In the genomic region with DNA sequence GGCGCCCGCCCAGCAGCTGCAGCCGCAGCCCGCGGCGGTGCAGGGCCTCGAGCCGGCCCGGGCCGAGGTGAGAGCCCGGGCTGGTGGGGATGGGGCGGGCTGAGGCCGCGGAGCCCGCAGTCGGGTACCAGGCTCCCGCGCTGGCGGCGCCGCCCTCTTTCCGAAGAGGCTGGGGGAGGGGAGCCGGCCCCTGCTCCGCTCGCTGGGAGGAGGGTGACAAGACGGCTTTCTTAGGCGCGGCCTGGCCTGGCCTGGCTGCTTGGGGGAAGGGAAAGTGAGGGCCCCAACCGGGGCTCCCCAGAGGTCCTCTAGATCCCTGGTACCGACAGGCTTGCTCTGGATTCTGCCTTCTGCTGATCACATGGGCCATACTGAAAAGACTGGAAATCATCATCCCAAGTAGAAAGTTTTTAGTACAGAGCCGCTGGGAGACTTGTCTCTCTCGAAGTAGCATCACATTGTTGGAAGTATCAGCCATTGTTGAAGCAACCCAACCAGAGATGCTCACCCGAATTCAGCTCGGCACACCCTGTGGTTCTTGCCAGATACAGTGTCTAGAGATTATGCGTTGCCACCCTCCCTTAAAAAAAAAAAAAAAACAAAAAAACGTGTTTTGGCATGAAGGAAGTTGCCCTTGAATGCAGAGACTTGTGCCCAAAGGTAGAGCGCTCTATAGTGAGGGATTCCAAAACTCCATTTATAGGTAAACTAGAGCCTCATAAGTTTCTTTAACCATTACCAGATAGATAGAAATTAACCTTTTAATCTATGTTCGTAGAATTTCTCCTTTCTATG, we compare ENCODE assay signal across 8 mouse cellular contexts. TPM values are rescaled to one million over a fixed set of nuclear protein-coding genes. Genes with fewer than 3 reads are reported as not detected.
DNase-seq lines count a peak whose midpoint lies in the region; ATAC-seq and TF ChIP-seq lines count a peak whose summit lies in the region.

No protein-coding gene starts in this region.

- H3K9ac ChIP-seq in heart, embryonic 11.5 days (ENCODE audit: low read depth, low read length): peak overlapping the region; percentile 96
- peak overlapping the region; percentile 90 for H3K9ac ChIP-seq in kidney, embryonic 14.5 days (ENCODE audit: low read depth, low read length)
- peak overlapping the region; percentile 95 for H3K9ac ChIP-seq in liver, embryonic 13.5 days
- peak overlapping the region; percentile 89 for H3K9ac ChIP-seq in stomach, embryonic 15.5 days

- no peaks in the 10 kb centered on the region for H3K27me3 ChIP-seq in heart, embryonic 11.5 days (ENCODE audit: control insufficient read depth, insufficient read depth, low read length)
- H3K27me3 ChIP-seq in kidney, embryonic 14.5 days (ENCODE audit: control insufficient read depth, insufficient read depth, low read length): no peaks in the 10 kb centered on the region
- H3K27me3 ChIP-seq in liver, embryonic 13.5 days: peaks cover 5% of the 10 kb centered on the region; the same call in 1 of the 2 replicates
- H3K27me3 ChIP-seq in stomach, embryonic 15.5 days (replicated peaks): no peaks in the 10 kb centered on the region

- no peaks in the 10 kb centered on the region for H3K9me3 ChIP-seq in heart, embryonic 11.5 days (replicated peaks; ENCODE audit: control insufficient read depth, low read length)
- no peaks in the 10 kb centered on the region for H3K9me3 ChIP-seq in kidney, embryonic 14.5 days (ENCODE audit: control insufficient read depth, low read length)
- no peaks in the 10 kb centered on the region for H3K9me3 ChIP-seq in liver, embryonic 13.5 days (replicated peaks)
- H3K9me3 ChIP-seq in stomach, embryonic 15.5 days: no peaks in the 10 kb centered on the region

- peaks cover 39% of the 10 kb centered on the region for H3K4me1 ChIP-seq in bone marrow macrophage, adult 2 months (ENCODE audit: control insufficient read depth, insufficient read depth, low read length)
- H3K4me1 ChIP-seq in embryonic fibroblast, embryonic 13.5 days (ENCODE audit: control insufficient read depth, insufficient read depth, low read length): peaks cover 4% of the 10 kb centered on the region
- H3K4me1 ChIP-seq in heart, embryonic 11.5 days (ENCODE audit: control insufficient read depth, insufficient read depth, low read length): peaks cover 35% of the 10 kb centered on the region
- peaks cover 20% of the 10 kb centered on the region for H3K4me1 ChIP-seq in kidney, embryonic 14.5 days (ENCODE audit: control insufficient read depth, insufficient read depth, low read length)
- peaks cover 49% of the 10 kb centered on the region for H3K4me1 ChIP-seq in liver, embryonic 13.5 days (replicated peaks)
- peaks cover 12% of the 10 kb centered on the region for H3K4me1 ChIP-seq in stomach, embryonic 15.5 days

- H3K4me3 ChIP-seq in bone marrow macrophage, adult 2 months (ENCODE audit: insufficient read depth, low read length): peak overlapping the region; percentile 88
- peak overlapping the region; percentile 96 for H3K4me3 ChIP-seq in embryonic fibroblast, embryonic 13.5 days (ENCODE audit: insufficient read depth, low read length)
- peak overlapping the region; percentile 92 for H3K4me3 ChIP-seq in heart, embryonic 11.5 days (ENCODE audit: low read depth, low read length)
- H3K4me3 ChIP-seq in kidney, embryonic 14.5 days (ENCODE audit: low read length): peak overlapping the region; percentile 56
- peak overlapping the region; percentile 95 for H3K4me3 ChIP-seq in liver, embryonic 13.5 days (replicated peaks)
- H3K4me3 ChIP-seq in stomach, embryonic 15.5 days (replicated peaks): peak overlapping the region; percentile 96

- H3K36me3 ChIP-seq in heart, embryonic 11.5 days (ENCODE audit: control insufficient read depth, insufficient read depth, low read length): no peaks in the 10 kb centered on the region
- H3K36me3 ChIP-seq in kidney, embryonic 14.5 days (ENCODE audit: control insufficient read depth, insufficient read depth, low read length): peaks cover 5% of the 10 kb centered on the region; the same call in 1 of the 2 replicates
- H3K36me3 ChIP-seq in liver, embryonic 13.5 days: no peaks in the 10 kb centered on the region
- no peaks in the 10 kb centered on the region for H3K36me3 ChIP-seq in stomach, embryonic 15.5 days

- ATAC-seq in heart, embryonic 11.5 days (replicated peaks; ENCODE audit: insufficient number of reproducible peaks, low FRiP score, low TSS enrichment): peak; percentile 88
- ATAC-seq in kidney, embryonic 14.5 days (ENCODE audit: low FRiP score, low TSS enrichment): peak; percentile 90
- ATAC-seq in liver, embryonic 13.5 days (ENCODE audit: low read depth): peak; percentile 85
- peak; percentile 85 for ATAC-seq in stomach, embryonic 15.5 days (ENCODE audit: insufficient read depth, low FRiP score, low read depth)

- DNase-seq in CD4-positive helper T cell, adult 2 months (ENCODE audit: low read depth, low spot score): peak; percentile 78
- peak; percentile 78 for DNase-seq in liver, embryonic 13.5 days
- DNase-seq in natural killer cell, adult 2 months (ENCODE audit: low spot score in 2 of 2): peak; percentile 20 to 43

- peak overlapping the region; percentile 34 for H3K27ac ChIP-seq in bone marrow macrophage, adult 2 months (ENCODE audit: insufficient read depth, low read depth, low read length)
- H3K27ac ChIP-seq in embryonic fibroblast, embryonic 13.5 days (ENCODE audit: insufficient read depth, low read length): peak overlapping the region; percentile 76
- peak overlapping the region; percentile 96 for H3K27ac ChIP-seq in heart, embryonic 11.5 days (ENCODE audit: low read depth, low read length)
- H3K27ac ChIP-seq in kidney, embryonic 14.5 days (ENCODE audit: low read depth, low read length): peak overlapping the region; percentile 90
- H3K27ac ChIP-seq in liver, embryonic 13.5 days: peak overlapping the region; percentile 94
- H3K27ac ChIP-seq in stomach, embryonic 15.5 days: peak overlapping the region; percentile 97

- TF ChIP-seq CTCF in bone marrow macrophage, adult 2 months (IDR thresholded peaks at IDR 0.05; ENCODE audit: low read depth, low read length): no peak
- TF ChIP-seq CTCF in embryonic fibroblast, embryonic 13.5 days (IDR thresholded peaks at IDR 0.05; ENCODE audit: borderline replicate concordance, insufficient read depth, low read length): no peak

- no peak for TF ChIP-seq POLR2A in bone marrow macrophage, adult 2 months (IDR thresholded peaks at IDR 0.05; ENCODE audit: borderline replicate concordance, low read depth, low read length)
- no peak for TF ChIP-seq POLR2A in embryonic fibroblast, embryonic 13.5 days (IDR thresholded peaks at IDR 0.05; ENCODE audit: low read depth, low read length)

- 5% methylated on average over 29 of the region's 38 CpGs for WGBS in heart, embryonic 11.5 days (ENCODE audit: insufficient replicate concordance)
- 4% methylated on average over 38 of the region's 38 CpGs for WGBS in kidney, embryonic 14.5 days
- 4% methylated on average over 38 of the region's 38 CpGs for WGBS in liver, embryonic 13.5 days (ENCODE audit: insufficient replicate concordance)
- 5% methylated on average over 37 of the region's 38 CpGs for WGBS in stomach, embryonic 15.5 days

- H3K4me2 ChIP-seq in heart, embryonic 11.5 days: peak overlapping the region; percentile 66
- H3K4me2 ChIP-seq in kidney, embryonic 14.5 days (replicated peaks; ENCODE audit: low read depth, low read length): peak overlapping the region; percentile 69
- H3K4me2 ChIP-seq in liver, embryonic 13.5 days: peak overlapping the region; percentile 95
- peak overlapping the region; percentile 83 for H3K4me2 ChIP-seq in stomach, embryonic 15.5 days

RNA-seq across cellular contexts. Expression of a gene that starts 0.8 kb away (rescaled TPM):
- polyA plus RNA-seq in bone marrow macrophage, adult 2 months (2012; ENCODE audit: insufficient read depth, insufficient read length, missing spikeins): 56.9 and 60.9 TPM in 2 replicates
- polyA plus RNA-seq in embryonic fibroblast, embryonic 13.5 days (2011; ENCODE audit: insufficient read length, low read depth, missing spikeins): 129 and 174 TPM in 2 replicates
- 87.6 and 88.4 TPM in 2 replicates for polyA plus RNA-seq in heart, embryonic 11.5 days (2014; fragmentation: Nextera tagmentation; extraction: Ambion mirVana)
- 127 and 139 TPM in 2 replicates for polyA plus RNA-seq in kidney, embryonic 14.5 days (2014; fragmentation: Nextera tagmentation; extraction: Ambion mirVana)
- polyA plus RNA-seq in liver, embryonic 13.5 days (2015; fragmentation: Nextera tagmentation; extraction: Ambion mirVana): 31.5 and 31.6 TPM in 2 replicates
- polyA plus RNA-seq in stomach, embryonic 15.5 days (2015; fragmentation: Nextera tagmentation; extraction: Ambion mirVana): 98.1 and 99.0 TPM in 2 replicates

RNA-seq across cellular contexts. Expression of a gene that starts 44.4 kb away (rescaled TPM):
- polyA plus RNA-seq in bone marrow macrophage, adult 2 months (2012; ENCODE audit: insufficient read depth, insufficient read length, missing spikeins): 57.3 and 60.0 TPM in 2 replicates
- polyA plus RNA-seq in embryonic fibroblast, embryonic 13.5 days (2011; ENCODE audit: insufficient read length, low read depth, missing spikeins): 37.0 and 37.2 TPM in 2 replicates
- polyA plus RNA-seq in heart, embryonic 11.5 days (2014; fragmentation: Nextera tagmentation; extraction: Ambion mirVana): 21.2 and 28.5 TPM in 2 replicates
- polyA plus RNA-seq in kidney, embryonic 14.5 days (2014; fragmentation: Nextera tagmentation; extraction: Ambion mirVana): 26.0 and 35.3 TPM in 2 replicates
- 14.4 and 15.2 TPM in 2 replicates for polyA plus RNA-seq in liver, embryonic 13.5 days (2015; fragmentation: Nextera tagmentation; extraction: Ambion mirVana)
- 38.0 and 41.1 TPM in 2 replicates for polyA plus RNA-seq in stomach, embryonic 15.5 days (2015; fragmentation: Nextera tagmentation; extraction: Ambion mirVana)

Comparison
In these comparisons a context has a peak if more than half of its experiments do, and no peak if none do; other contexts are left out.
1. Peak in every context shown above with its lines: DNase-seq, ATAC-seq, H3K4me3 ChIP-seq and H3K27ac ChIP-seq.
2. H3K27ac ChIP-seq: peak in every context shown above with its lines; median percentile 97 in stomach, embryonic 15.5 days; 96 in heart, embryonic 11.5 days; 94 in liver, embryonic 13.5 days; 90 in kidney, embryonic 14.5 days; 76 in embryonic fibroblast, embryonic 13.5 days; 34 in bone marrow macrophage, adult 2 months.